Mouse (Mus musculus) cortical plate, adult 2 months (tissue): ENCODE measurements around the gene AB124611.
"Not testable (repeated sequence)": the region's sequence is repeated elsewhere in the genome, so short reads cannot be mapped to it uniquely, and the experiment has no call there.

ENCODE experiments used
- CTCF ChIP-seq: fragments of 200-500 bp; IDR thresholded peaks from 2 replicates; pipeline ENCODE4 v1.5.1; 2011; ENCODE audit warnings: mild to moderate bottlenecking, control low read depth, low read length; ENCODE audit not compliant: insufficient read depth; ENCODE audit errors: extremely low read depth
- POLR2A ChIP-seq: fragments of 200-500 bp; IDR thresholded peaks from 2 replicates; pipeline ENCODE4 v1.6.1; 2011; ENCODE audit warnings: mild to moderate bottlenecking, low read length, control low read depth; ENCODE audit not compliant: insufficient read depth; ENCODE audit errors: extremely low read depth

- not testable (repeated sequence) for TF ChIP-seq CTCF, POLR2A
Observed at GRCm38 (mm10) chr9:21542001-21542400, 16.0 kb downstream of the AB124611 start.
